Mouse (Mus musculus): ENCODE data around the gene Lin52. TPM values are rescaled to one million over a fixed set of nuclear protein-coding genes. Genes with fewer than 3 reads are reported as not detected.

Gene Lin52
- total RNA-seq, 2 experiments from 2014 or later: 7.4 to 8.5 TPM

DNA sequence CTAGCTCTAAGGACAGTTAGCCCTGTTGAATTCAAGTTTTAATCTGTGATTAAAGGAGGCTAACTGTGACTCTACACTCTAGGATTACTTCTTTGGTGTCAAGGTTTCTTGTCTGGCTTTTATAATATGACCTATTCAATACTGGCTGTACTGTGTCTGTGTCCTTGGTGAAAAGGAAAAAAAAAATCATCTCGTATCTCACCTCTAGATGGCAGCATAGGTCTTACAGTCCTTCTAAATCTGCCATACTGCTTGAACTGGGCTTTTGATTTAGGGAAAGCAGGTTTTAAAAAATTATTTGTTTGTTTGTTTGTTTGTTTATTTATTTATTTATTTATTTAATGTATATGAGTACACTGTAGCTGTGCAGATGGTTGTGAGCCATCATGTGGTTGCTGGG lies 17.5 kb downstream of the Lin52 start:
- DNase-seq: no peak

DNA sequence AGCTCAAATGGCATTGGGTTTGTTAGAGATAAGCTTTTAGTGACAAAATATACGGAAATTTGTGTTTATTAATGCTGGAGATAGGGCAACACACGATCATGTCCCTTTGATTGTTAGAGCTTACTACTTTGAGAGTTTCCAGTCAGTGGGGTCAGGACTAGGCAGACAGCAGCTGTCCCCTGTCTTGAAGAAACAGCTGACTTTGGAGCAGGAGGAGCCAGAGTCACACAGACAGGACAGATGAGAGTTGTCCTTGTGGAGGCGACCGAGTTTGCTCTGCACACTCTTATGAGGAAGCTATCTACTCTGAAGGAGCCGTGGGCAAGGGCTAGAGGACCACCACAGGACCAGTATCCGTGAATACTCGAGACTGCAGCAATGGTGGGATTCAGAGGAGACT lies 27.7 kb downstream of the Lin52 start:
- no peak for DNase-seq

DNA sequence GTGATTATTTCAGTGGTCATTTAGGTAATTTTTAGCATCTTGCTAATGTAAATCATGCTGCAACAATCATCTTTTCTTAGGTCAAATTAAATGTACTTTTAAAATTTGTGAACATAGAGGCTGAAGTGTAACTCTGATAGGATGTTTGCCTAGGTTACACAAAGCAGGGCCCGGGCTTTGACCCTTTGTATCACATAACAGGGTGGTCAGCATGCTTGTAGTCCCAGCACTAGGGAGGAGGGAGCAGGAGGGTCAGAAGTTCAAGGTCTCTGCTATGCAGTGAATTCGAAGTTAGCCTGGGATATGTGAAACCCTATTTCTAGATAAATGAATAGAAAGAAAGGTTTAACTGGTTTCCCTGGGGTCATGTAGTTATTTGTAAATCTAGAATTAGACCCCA lies 30.0 kb downstream of the Lin52 start:
- no peak for DNase-seq

DNA sequence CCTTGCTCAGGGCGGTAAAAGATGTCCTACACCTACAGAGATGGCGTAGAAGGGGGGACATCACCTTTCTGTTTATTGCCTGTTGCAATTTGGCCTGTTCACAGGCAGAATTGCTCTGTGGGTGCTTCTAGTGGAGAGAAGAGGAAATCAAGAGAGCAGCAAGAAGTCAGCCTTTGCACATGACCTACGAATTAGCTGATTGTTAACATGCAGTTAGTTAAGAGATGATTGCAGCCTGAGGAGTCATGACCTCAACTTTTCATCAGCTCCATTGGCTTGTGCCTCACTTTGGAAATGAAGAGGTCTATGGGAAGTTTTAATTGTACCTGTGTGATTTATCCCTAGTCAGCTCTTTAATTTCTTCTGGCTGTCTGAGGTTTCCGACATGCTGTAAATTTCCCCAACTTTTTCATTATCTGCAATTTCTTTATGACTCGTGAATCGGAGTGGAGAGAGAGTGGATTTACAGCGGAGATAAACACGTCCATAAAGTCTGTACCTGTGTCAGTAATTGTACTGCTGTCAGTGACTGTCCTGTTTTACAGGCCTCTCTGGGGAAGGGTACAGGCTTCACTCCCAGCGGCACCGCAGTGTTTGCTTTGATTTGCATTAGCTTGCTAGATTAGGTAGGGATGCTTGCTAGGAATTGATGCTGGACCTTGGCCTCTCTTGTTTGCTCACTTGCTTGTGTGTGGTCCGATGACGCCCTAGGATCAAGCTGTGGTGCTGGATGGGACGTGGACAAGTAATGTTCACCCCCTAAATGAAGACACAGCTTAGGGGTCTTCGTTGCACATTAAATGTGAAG lies 31.8 kb downstream of the Lin52 start:
- DNase-seq: no peak

DNA sequence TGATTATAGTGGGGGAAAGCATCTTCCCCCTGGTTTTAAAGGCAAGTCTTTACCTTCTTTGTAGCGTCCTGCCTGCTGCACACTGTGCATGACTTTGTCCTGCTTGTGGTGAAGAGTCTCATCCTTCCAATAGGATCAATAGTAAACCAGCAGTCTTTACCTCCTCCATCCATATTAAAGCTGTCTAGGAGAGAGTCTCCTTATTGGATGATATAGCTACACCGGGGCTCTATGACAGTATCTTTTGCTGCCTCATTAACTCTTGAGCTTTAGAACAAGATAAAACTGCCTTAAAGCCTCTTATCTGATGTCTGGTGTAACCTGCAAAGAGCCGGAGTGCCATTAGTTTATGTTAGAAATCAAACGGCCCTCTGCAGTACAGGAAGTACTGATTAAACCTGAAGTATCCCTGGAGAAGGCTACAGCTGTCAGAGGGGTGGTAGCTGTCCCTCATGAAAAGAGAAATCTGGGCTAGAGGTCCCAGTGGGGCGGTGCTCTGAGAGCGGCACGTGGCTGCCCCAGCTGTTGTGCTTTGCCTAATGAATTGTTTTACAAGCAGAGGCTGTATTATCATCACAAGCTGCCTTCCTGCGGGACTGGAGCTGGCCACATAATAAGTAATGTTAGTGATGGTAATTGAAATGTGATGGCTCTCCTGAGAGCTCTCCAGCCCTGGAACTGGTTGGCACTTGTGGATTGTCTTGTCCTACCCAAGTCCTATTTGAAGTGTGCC lies 36.3 kb downstream of the Lin52 start:
- DNase-seq: peak; percentile 9

DNA sequence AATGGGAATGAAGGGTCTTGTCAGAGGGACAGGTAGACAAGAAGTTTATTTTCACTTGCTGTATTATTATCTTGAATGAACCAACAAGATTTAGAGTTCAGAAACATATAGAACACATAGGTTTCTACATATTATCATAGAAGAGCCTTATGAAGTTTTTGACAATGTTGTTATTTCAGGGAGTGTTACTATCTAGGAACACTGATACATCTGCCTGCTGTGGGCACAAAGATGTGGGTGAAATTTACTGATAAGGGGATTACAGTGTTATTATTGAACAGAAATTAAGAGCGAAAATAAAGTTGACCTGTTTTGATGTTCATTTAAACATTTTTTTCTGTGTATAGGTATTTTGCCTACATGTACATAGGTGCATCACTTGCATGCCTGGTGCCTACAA lies 45.6 kb downstream of the Lin52 start:
- DNase-seq: no peak

DNA sequence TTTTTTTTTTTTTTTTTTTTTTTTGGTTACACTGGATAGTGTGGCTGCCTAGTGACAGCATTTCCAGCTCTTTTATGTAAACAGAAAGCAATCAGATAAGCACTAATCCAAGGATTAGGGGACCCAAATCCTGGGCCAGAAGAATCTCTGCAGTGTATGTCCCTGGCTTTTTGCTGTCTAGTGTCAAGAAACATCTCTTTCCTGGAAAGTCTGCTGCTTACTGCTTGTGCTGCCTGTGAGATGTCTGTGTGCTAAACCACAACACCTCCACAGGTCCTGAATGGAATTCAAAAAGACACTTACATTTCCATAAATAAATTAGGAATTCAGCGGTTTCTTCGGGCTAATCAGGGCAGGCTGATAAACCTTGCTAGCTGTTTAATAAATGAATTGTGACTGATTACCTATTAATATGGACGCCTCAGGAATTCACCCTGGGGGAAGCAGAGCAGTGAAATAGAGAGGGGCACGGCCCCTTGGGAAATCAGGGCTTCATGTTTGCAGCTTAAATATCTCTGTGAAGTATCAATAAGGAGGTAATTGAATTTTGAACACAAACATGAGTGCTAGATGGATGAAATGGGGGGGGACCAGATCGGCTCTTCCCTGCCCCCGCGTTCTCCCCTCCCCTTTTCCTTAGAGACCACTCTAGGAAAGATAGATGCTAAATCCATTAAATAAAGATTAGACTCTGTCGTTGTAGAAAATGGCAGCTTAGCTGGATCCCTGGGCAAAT lies 49.5 kb downstream of the Lin52 start:
- no peak for DNase-seq

DNA sequence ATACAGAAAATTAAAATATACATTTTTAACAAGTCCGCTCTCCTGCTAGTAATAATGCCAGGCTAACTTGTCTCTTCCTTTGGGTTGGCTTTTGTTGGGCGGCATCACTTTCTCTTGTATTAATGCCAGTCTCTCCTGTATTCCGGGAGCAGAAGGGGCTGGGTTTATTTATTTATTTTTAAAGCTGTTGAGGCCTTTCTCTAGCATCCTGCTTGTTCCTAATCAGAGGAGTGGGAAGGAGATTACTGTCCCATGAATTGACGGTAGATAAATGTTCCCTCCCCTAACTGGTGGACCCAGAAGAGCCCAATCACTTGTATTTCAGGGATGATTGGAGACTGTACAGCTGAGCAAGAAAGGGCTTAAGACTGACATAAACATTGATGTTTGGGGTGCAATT lies 50.1 kb downstream of the Lin52 start:
- no peak for DNase-seq

DNA sequence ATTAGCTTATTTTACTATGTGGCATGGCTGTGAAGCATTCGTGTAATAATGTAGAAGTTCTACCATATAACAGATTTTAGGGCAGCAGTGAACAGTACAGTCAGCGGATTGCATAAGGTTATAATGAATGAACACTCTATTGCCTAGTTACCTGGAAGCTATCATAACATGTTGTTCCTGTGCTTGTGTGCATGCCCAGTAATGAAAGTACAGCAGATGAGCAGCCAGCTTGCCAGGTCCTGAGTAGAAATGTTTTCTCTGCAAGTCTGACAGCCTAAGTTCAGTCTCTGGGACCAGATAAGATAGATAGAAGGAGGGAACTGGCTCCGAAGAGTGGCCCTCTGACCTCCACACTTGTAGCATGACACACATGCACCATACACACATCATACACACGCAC lies 55.6 kb downstream of the Lin52 start:
- no peak for DNase-seq

DNA sequence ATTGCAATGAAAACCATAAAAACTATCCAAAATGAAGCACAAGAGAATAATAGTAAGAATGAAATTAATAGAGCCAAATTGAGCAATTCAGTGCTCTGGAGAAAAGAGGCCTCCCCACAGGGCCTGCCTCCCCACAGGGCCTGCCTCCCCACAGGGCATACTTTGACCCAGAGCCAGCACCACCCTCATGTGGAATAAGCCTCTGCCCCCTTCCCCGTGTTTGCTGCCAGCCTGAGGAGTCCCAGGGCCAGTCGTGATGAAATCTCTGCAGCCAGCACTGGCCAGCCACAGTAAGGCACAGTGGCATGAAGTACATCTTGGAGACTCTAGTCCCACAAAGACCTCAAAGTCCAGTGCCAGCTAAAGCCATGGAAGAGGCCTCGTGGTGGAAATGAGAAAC lies 60.8 kb downstream of the Lin52 start:
- DNase-seq: no peak

DNA sequence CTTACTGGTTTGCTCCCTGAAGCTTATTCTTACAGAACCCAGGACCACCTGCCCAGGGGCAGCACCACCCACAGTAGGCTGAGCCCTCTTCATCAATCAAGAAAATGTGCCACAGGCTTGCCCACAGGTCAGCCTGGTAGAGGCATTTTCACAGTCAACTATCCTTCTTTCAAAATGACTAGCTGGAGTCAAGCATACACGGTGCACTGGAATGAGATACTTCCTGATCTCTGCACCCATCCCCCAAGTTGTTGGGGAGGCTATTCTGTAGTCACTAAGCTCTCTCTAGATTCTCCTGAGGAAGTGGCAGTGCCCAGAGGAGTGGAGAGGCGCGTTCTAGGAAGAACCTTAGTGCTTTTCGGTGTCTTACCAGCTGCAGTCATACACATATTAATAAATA lies 64.3 kb downstream of the Lin52 start:
- DNase-seq: no peak

DNA sequence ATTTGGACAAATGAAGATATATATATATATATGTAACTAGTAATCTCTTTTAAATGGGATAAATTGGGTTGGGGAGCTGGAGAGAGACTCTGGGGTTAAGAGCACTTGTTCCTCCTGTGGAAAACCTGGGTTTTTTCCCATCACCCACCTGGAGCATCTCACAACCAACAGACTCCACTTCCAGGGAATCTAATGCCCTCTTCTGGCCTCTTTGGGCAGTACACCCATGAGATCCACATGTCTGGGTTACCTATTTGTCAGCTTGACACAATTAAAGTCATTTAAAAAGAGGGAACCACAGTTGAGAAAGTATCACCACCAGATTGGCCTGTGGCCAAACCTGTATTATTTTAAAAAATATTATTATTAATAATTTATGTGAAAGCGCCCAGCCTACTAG lies 65.4 kb downstream of the Lin52 start:
- no peak for DNase-seq

DNA sequence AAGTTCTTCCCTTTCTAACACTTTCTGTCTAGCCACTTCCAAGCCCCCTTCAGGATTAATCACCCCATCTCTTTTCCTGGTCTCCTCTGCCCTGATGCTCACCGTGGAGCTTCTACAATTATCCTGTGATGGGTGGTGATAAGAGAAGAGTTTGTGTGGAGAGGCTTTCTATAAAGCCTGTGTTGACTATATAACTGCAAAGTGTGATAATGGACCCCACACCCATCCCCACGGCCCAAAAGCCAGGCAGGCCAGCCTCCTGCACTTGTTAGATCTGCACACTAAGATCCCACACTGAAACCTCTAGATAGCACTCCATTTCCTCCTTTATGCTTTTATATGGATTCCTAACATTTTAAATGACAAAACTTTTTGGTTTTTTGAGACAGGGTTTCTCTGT lies 66.8 kb downstream of the Lin52 start:
- DNase-seq: no peak

DNA sequence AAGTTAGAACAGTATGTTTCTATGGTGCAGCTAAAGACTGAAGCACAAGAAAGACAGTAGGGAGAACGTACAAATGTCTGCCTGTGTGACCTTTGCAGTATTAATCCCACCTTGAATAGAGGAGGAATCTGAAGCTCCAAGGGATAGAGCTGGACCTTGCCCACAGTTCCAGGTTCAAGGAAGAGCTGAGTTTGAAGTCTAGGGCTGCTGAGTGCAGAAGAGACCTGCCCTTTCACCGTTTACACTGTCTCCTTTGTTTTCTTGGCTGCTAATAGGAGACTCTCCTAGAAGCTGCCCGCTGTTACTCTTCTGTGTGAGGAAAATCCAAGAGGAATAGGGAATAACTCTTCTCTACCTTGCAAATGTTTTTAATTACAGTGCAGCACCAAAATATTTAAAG lies 72.5 kb downstream of the Lin52 start:
- DNase-seq: no peak

DNA sequence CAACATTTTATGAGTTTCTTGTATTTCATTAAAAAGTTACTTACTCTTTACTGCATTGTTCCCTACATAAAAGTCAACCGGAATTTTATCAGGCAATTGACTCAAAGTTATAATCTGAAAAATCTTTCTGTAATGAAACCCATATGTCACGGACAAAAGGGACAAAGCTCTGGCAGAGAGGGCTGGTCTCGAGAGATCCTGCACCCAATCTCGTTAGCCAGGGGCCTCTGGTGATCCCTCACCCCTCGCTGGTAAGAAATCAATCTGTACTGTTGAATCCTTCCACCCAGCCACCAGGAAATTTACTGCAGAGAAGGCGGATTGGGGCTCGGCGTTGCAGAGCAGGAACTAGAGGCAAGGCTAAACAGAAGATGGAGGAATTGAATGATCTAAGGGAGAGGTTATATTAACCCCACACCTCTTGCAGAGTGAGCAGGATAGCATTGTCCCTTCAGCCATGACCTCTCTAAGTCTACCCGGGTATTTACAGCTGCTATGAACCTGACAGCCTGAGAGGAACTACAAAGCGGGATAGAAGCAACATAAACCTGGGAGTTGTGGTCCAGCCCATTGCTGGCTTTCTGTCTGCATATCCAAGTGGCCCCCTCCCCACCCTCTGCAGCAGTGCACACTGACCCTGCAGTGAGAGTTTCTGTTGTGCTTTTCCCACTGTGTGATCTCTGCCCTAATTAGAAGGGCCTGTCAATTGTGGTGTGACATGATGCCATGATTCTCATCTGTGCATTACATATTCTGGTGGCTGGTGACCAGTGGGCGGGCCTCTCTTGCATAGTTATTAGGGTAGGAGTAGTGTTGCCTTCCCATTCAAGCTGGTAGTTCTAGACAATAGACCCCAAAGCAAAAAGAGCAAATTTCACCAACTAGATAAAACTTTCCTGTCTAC lies 73.2 kb downstream of the Lin52 start:
- no peak for DNase-seq

DNA sequence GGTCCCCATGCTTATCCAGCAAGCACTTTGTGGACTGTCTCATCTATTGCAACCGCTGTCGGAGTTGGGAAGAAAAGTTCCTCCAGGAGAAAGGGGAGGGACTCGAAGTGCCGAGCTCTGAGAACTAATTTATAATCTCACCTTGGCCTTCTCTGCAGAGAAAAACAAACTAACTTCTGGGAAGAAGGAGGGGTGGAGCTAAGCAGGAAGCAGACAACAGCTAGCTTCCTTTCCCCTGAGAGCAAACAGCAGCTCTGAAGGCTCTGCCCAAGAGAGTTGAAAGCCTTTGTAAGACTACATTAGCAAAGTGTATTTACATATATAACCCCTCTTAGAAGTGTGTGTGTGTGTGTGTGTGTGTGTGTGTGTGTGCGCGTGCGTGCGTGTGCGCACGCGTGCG lies 74.2 kb downstream of the Lin52 start:
- no peak for DNase-seq

DNA sequence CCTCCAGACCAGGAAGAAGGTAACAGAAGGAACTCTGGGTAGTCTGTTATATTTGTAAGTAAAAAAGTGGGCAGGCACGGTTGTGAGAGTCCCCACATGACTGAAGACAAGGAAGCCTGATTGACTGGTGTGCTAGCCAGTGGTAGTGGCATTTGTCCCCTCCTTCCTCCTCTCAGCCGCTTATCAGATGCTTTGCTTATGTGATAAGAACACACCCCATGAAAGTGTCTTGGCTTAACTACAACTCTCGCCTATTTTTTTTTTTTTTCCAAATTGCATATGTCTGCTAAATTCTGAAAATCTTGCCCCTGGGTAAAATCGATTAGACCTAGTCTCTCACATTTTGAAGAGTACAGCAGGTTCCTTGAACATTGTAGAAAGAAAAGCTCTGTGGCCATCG lies 79.2 kb downstream of the Lin52 start:
- no peak for DNase-seq

DNA sequence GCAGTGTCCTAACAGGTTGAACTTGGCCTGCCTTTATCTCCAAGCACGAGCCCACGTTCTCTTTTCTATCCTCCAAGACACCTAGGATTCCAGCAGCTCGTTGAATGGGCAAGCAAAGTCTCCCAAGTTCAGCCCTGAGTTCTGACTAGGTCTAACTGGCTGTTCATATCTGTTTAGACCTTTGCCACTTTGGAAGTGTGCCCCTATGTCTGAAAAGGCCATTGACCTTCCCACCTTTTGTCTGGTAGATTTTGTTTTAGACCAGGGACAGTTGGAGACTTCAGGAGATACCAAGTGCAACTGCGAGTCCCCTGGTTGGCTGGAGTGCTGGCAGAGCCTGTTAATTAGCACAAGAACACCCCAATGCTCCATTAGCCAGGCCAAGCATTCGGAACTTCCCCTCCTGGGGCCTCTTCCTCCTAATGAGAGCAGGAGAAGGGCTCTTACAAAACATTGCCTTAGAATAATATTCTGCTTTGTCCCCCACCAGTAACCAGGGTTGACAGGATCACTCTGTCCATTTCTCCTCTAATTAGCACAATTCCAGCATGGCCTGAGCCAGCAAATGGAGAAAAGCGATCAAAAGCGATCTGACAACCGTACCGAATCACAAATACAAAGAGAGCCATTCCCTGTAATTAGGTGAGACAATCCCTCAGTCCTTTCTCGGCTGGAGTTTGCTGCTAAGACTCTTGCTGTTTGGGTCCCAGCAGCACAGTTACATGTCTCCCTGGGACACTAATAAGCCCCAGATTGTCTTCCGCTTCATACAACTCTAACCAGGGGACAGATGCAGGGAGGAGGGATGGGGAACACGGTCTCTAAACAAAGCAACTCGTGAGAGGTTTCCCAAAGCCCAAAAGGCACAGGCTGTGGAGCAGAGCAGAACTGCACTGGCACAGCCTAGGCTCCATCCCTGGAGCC lies 80.9 kb downstream of the Lin52 start:
- DNase-seq: no peak

DNA sequence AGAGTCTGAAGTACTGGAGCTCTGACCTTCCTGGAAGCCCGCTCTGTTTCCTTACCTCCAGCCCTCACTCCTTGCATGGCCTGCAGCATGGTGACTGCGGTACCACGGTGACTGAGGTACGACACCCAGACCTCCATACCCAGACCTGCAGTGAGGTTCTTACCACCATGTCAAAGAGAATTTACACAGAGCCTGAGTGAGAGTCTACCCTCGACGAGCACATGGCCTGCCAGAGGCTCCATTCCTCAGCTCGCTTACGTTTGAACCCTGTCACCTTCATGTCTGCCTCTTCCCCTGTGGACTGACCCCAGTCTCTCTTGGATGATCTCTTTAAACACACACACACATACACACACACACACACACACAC lies 81.6 kb downstream of the Lin52 start:
- no peak for DNase-seq

DNA sequence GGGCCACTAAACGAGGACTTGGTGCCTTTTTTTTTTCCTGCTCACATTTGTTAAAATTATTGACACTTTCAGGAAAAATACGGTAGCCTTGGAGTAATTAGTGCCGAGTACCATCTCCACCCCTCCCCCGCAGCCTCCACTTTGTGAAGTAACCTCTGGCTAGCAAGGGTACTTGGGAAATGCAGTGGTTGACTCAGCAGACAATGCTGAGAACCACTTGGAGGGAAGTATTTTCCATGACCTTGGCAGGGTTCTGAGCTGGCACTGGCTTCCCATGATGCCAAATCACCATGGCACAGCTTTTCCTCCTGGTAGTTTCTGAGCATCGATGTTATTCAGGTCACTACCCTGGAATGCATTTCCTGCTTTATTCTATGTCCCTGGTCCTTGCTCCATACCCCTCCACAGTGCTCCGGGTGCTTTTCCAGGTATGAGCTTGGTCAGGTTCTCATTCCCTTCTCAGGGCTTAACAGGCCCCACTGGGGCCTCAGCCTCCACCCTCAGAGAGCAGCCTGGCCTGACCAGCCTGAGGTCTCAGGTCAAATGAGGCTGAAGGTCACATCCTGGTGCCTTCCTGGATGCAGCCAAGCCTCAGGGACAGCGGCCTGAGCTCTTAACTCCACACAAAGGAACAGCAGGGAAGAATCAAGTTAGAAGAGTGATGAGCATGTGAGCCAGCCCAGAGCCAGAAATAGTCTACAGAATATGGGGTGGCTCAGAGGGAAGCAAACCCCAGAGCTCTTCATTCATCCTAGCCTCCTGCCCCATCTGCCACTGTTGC lies 82.7 kb downstream of the Lin52 start:
- no peak for DNase-seq
